ENCODE assay signal across 24 mouse cellular contexts in the genomic region with DNA sequence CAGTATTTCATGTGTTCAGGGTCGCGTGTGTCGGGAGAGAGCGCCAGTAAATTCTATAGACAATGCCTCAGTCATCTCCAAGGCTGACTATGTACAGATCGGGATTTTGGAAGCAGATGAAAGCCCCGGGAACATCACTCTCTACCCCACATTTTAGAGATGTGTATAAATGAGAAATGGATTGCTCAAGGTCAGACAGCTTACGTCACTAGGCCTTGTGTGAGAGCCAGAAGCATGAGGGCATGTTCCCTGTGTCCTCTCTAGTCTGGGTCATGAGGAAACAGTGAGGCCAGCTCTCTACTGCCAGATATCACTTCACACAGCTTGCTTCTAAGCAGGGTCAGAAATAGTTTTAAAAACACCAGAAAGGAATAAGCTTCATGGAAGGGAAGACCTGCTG.
A peak's percentile ranks its signal among the peaks of the same experiment; 100 is the strongest.
DNase-seq lines count a peak whose midpoint lies in the region; ATAC-seq and TF ChIP-seq lines count a peak whose summit lies in the region.
"Had no signal": no experiment of that assay in that cellular context is flagged by ENCODE, and none has a peak within 500 bp of the region (broad histone marks: within the 10 kb centered on the region; RNA-seq: fewer than 3 reads in every experiment).

No protein-coding gene starts in this region.

- no peak overlapping the region for H3K27ac ChIP-seq in liver, adult 2 months (replicated peaks; ENCODE audit: insufficient read depth, low read depth, low read length)
- no peak overlapping the region for H3K27ac ChIP-seq in liver, embryonic 12.5 days
- peak overlapping the region; percentile 26; the same call in 1 of the 2 replicates for H3K27ac ChIP-seq in brown adipose tissue, adult 24 weeks (replicated peaks; ENCODE audit: low read depth, low read length)
- no peak overlapping the region for H3K27ac ChIP-seq in intestine, embryonic 16.5 days (ENCODE audit: low read length)
- H3K27ac ChIP-seq: embryonic facial prominence, embryonic 15.5 days; forebrain, embryonic 10.5 days; heart, embryonic 10.5 days; hindbrain, embryonic 13.5 days; hindbrain, postnatal 0 days had no signal

- no peak for TF ChIP-seq CTCF in liver, adult 2 months (IDR thresholded peaks at IDR 0.05; ENCODE audit: low read depth, low read length)

- H3K4me1 ChIP-seq in liver, adult 2 months (ENCODE audit: control insufficient read depth, insufficient read depth, low read length): no peaks in the 10 kb centered on the region
- no peaks in the 10 kb centered on the region for H3K4me1 ChIP-seq in liver, embryonic 12.5 days
- H3K4me1 ChIP-seq in brown adipose tissue, adult 24 weeks (ENCODE audit: control insufficient read depth, insufficient read depth, insufficient read length, low read length): no peaks in the 10 kb centered on the region
- H3K4me1 ChIP-seq in intestine, embryonic 16.5 days (ENCODE audit: control insufficient read depth, insufficient read depth, low read length): no peaks in the 10 kb centered on the region
- H3K4me1 ChIP-seq: forebrain, embryonic 10.5 days; heart, embryonic 10.5 days had no signal

- H3K9me3 ChIP-seq in liver, embryonic 12.5 days (replicated peaks): no peaks in the 10 kb centered on the region
- no peaks in the 10 kb centered on the region for H3K9me3 ChIP-seq in intestine, embryonic 16.5 days (ENCODE audit: control insufficient read depth, low read length)
- H3K9me3 ChIP-seq: embryonic facial prominence, embryonic 15.5 days; forebrain, embryonic 10.5 days; G1E; hindbrain, embryonic 13.5 days had no signal

- peak; percentile 49 for DNase-seq in liver, adult 2 months (ENCODE audit: extremely low read depth, low read depth, low spot score)
- DNase-seq in adipocyte (ENCODE audit: low spot score): peak; percentile 17
- peak; percentile 79 for DNase-seq in adrenal gland, postnatal 10 days
- DNase-seq in layer of hippocampus, postnatal 10 days (ENCODE audit: low spot score in 2 of 2): no peak
- DNase-seq: B cell, adult 2 months; cerebellum, adult 11 months; cerebellum, adult 8-10 months; cerebellum, postnatal 14 days; embryo, embryonic 11 days; heart, adult 18-20 months; heart, postnatal 10 days; heart, postnatal 4 days had no signal

- no peak overlapping the region for H3K4me3 ChIP-seq in liver, adult 2 months (ENCODE audit: insufficient read depth, low read depth, low read length)
- H3K4me3 ChIP-seq in liver, embryonic 12.5 days: no peak overlapping the region
- H3K4me3 ChIP-seq in brown adipose tissue, adult 24 weeks (ENCODE audit: insufficient read depth, low read depth, low read length): no peak overlapping the region
- H3K4me3 ChIP-seq in intestine, embryonic 16.5 days (ENCODE audit: low read length): no peak overlapping the region
- H3K4me3 ChIP-seq: embryonic facial prominence, embryonic 15.5 days; erythroblast, embryonic 14.5 days; forebrain, embryonic 10.5 days; heart, embryonic 10.5 days; hindbrain, embryonic 13.5 days had no signal

- H3K36me3 ChIP-seq in liver, adult 2 months (ENCODE audit: control insufficient read depth, insufficient read depth, low read length): peaks cover 10% of the 10 kb centered on the region
- H3K36me3 ChIP-seq in liver, embryonic 12.5 days: peaks cover 12% of the 10 kb centered on the region
- H3K36me3 ChIP-seq in intestine, embryonic 16.5 days (ENCODE audit: control insufficient read depth, insufficient read depth, low read length): no peaks in the 10 kb centered on the region

- H3K27me3 ChIP-seq in liver, adult 2 months (ENCODE audit: control insufficient read depth, insufficient read depth, low read length): no peaks in the 10 kb centered on the region
- H3K27me3 ChIP-seq in liver, embryonic 12.5 days (replicated peaks): peaks cover 6% of the 10 kb centered on the region; the same call in 1 of the 2 replicates
- no peaks in the 10 kb centered on the region for H3K27me3 ChIP-seq in intestine, embryonic 16.5 days (replicated peaks; ENCODE audit: control insufficient read depth, insufficient read depth, low read length)
- H3K27me3 ChIP-seq: embryonic facial prominence, embryonic 15.5 days; hindbrain, embryonic 13.5 days had no signal

- H3K4me2 ChIP-seq in liver, embryonic 12.5 days: no peak overlapping the region
- no peak overlapping the region for H3K4me2 ChIP-seq in intestine, embryonic 16.5 days (ENCODE audit: low read depth, low read length)
- H3K4me2 ChIP-seq: embryonic facial prominence, embryonic 15.5 days; hindbrain, embryonic 13.5 days had no signal

- 77% methylated on average over 7 of the region's 7 CpGs for WGBS in liver, adult 2 months
- WGBS in liver, embryonic 12.5 days (ENCODE audit: insufficient replicate concordance): 88% methylated on average over 7 of the region's 7 CpGs
- WGBS in intestine, embryonic 16.5 days: 84% methylated on average over 7 of the region's 7 CpGs

- H3K9ac ChIP-seq in liver, adult 2 months (ENCODE audit: low read depth, low read length): no peak overlapping the region
- no peak overlapping the region for H3K9ac ChIP-seq in liver, embryonic 12.5 days
- no peak overlapping the region for H3K9ac ChIP-seq in intestine, embryonic 16.5 days (ENCODE audit: low read depth, low read length)
- H3K9ac ChIP-seq: embryonic facial prominence, embryonic 15.5 days; hindbrain, embryonic 13.5 days had no signal

- TF ChIP-seq POLR2A in liver, adult 2 months (IDR thresholded peaks at IDR 0.05; ENCODE audit: extremely low read depth, insufficient read depth, low read length): no peak

- no peaks in the 10 kb centered on the region for H3K79me2 ChIP-seq in liver, adult 2 months (ENCODE audit: control insufficient read depth, insufficient read depth, low read length)

- ATAC-seq in liver, embryonic 12.5 days: no peak
- ATAC-seq in intestine, embryonic 16.5 days: no peak
- ATAC-seq: CD4-positive, CD25-positive, alpha-beta regulatory T cell, adult 4 months; forebrain, embryonic 14.5 days; hindbrain, postnatal 0 days had no signal

Comparison
In these comparisons a context has a peak if more than half of its experiments do, and no peak if none do; other contexts are left out.
1. DNase-seq: peak in liver, adult 2 months (single experiment), adipocyte (single experiment) and adrenal gland, postnatal 10 days (single experiment); none in layer of hippocampus, postnatal 10 days (0 of 2).